Mouse (Mus musculus) limb, embryonic 11.5 days (tissue): ENCODE results near the gene Hsp90b1. TPM values are rescaled to one million over a fixed set of nuclear protein-coding genes. Genes with fewer than 3 reads are reported as not detected.
A peak's percentile ranks its signal among the peaks of the same experiment; 100 is the strongest.

Experiments used
- ATAC-seq: fragments of 200-750 bp; cut with Nextera tagmentation; 2 replicates; pipeline ENCODE4 v1.8.0; 2017; ENCODE audit warnings: low read depth; ENCODE audit not compliant: insufficient number of reproducible peaks, low FRiP score, low TSS enrichment
- DNase-seq: peaks from one replicate; pipeline ENCODE4 v3.0.0-alpha.2; 2015; ENCODE audit warnings: low spot score
- H3K27ac ChIP-seq: fragments of 300-500 bp; sonication (generic); replicated peaks from 2 replicates; pipeline ENCODE4 v1.5.1; 2014; ENCODE audit warnings: low read depth, mild to moderate bottlenecking, low read length
- H3K27me3 ChIP-seq: fragments of 300-500 bp; sonication (generic); 2 replicates; pipeline ENCODE4 v1.6.1; 2014; ENCODE audit warnings: mild to moderate bottlenecking, low read length, mixed read lengths; ENCODE audit not compliant: control insufficient read depth, insufficient read depth
- H3K36me3 ChIP-seq: fragments of 300-500 bp; sonication (generic); 2 replicates; pipeline ENCODE4 v1.6.1; 2014; ENCODE audit warnings: mild to moderate bottlenecking, low read length, moderate library complexity, mixed read lengths; ENCODE audit not compliant: control insufficient read depth, insufficient read depth
- H3K4me1 ChIP-seq: fragments of 300-500 bp; sonication (generic); 2 replicates; pipeline ENCODE4 v1.6.1; 2014; ENCODE audit warnings: low read length, mixed read lengths; ENCODE audit not compliant: control insufficient read depth, insufficient read depth
- H3K4me2 ChIP-seq: fragments of 300-500 bp; sonication (generic); 2 replicates; pipeline ENCODE4 v1.6.1; 2014; ENCODE audit warnings: low read depth, mild to moderate bottlenecking, moderate library complexity; ENCODE audit not compliant: severe bottlenecking
- H3K4me3 ChIP-seq: fragments of 300-500 bp; sonication (generic); 2 replicates; pipeline ENCODE4 v1.5.1; 2014; ENCODE audit warnings: low read depth, low read length
- H3K9ac ChIP-seq: fragments of 300-500 bp; sonication (generic); 2 replicates; pipeline ENCODE4 v1.6.1; 2014; ENCODE audit warnings: mild to moderate bottlenecking, low read length
- H3K9me3 ChIP-seq: fragments of 300-500 bp; sonication (generic); 2 replicates; pipeline ENCODE4 v1.6.1; 2016; ENCODE audit warnings: low read length; ENCODE audit not compliant: control insufficient read depth
- WGBS: fragments of 180-500 bp; shearing (Covaris S2); extraction: QIAGEN DNeasy Blood & Tissue Kit; methylation state at CpG from one replicate; pipeline ENCODE4 v1.1.7; 2014; 5-methylcytosine and 5-hydroxymethylcytosine counted together
- polyA plus RNA-seq: library from polyadenylated mRNA; unstranded; fragments of >200 nt; fragmentation: Nextera tagmentation; extraction: Ambion mirVana; gene quantifications from 2 replicates; pipeline ENCODE4 v1.2.1, GENCODE M21; 2014

The Hsp90b1 gene
- polyA plus RNA-seq, 1 experiment from 2014 or later = 553 TPM

- H3K4me1 ChIP-seq = no peaks in the 10 kb centered on the region
- no peak for DNase-seq
Observed at GRCm38 (mm10) chr10:86712156-86712555, 6.8 kb upstream of the Hsp90b1 start.

GRCm38 (mm10) chr10:86707134-86707533 is 1.8 kb upstream of the Hsp90b1 start:
- Histone ChIP-seq H3K36me3 (peaks cover 13% of the 10 kb centered on the region; the same call in 1 of the 2 replicates), H3K27me3 (no peaks in the 10 kb centered on the region), H3K4me1 (peaks cover 9% of the 10 kb centered on the region), H3K4me2 (no peak overlapping the region), H3K9ac (no peak overlapping the region), H3K9me3 (no peaks in the 10 kb centered on the region), H3K27ac (no peak overlapping the region), H3K4me3 (no peak overlapping the region)
- ATAC-seq = no peak
- no peak for DNase-seq
- 95% methylated on average over 3 of the region's 3 CpGs for WGBS

More at GRCm38 (mm10) chr10:86712156-86712555, 6.8 kb upstream of the Hsp90b1 start:
- no peak overlapping the region for H3K4me2 ChIP-seq
- H3K4me3 ChIP-seq = no peak overlapping the region
- H3K9me3 ChIP-seq = no peaks in the 10 kb centered on the region
- H3K27ac ChIP-seq = no peak overlapping the region
- WGBS = 78% methylated on average over 3 of the region's 3 CpGs
- H3K9ac ChIP-seq = no peak overlapping the region
- ATAC-seq = no peak
- no peaks in the 10 kb centered on the region for H3K27me3 ChIP-seq
- no peaks in the 10 kb centered on the region for H3K36me3 ChIP-seq

GRCm38 (mm10) chr10:86705922-86706752 is 828 bp upstream of the Hsp90b1 start:
- DNase-seq (peak; percentile 80), ATAC-seq (peak; percentile 86)
- H3K27ac ChIP-seq = peak overlapping the region; percentile 85
- peaks cover 13% of the 10 kb centered on the region for H3K4me1 ChIP-seq
- no peaks in the 10 kb centered on the region for H3K27me3 ChIP-seq
- H3K4me3 ChIP-seq = peak overlapping the region; percentile 59
- peak overlapping the region; percentile 86 for H3K9ac ChIP-seq
- H3K4me2 ChIP-seq = peak overlapping the region; percentile 65
- peaks cover 21% of the 10 kb centered on the region for H3K36me3 ChIP-seq
- 6% methylated on average over 33 of the region's 33 CpGs for WGBS
- H3K9me3 ChIP-seq = no peaks in the 10 kb centered on the region

- WGBS = under 1% methylated on average over 33 of the region's 33 CpGs
- Histone ChIP-seq H3K9ac (peak overlapping the region; percentile 81), H3K4me2 (peak overlapping the region; percentile 94), H3K36me3 (peaks cover 32% of the 10 kb centered on the region), H3K27ac (peak overlapping the region; percentile 38; the same call in 1 of the 2 replicates), H3K4me3 (peak overlapping the region; percentile 59), H3K9me3 (no peaks in the 10 kb centered on the region), H3K4me1 (peaks cover 25% of the 10 kb centered on the region), H3K27me3 (no peaks in the 10 kb centered on the region)
- ATAC-seq (no peak; the same call in 1 of the 2 replicates), DNase-seq (peak; percentile 48)
Observed at GRCm38 (mm10) chr10:86704589-86705191, 619 bp downstream of the Hsp90b1 start.

GRCm38 (mm10) chr10:86704141-86704540 is 1.2 kb downstream of the Hsp90b1 start:
- Histone ChIP-seq H3K9ac (peak overlapping the region; percentile 81), H3K9me3 (no peaks in the 10 kb centered on the region), H3K27ac (no peak overlapping the region), H3K27me3 (no peaks in the 10 kb centered on the region), H3K4me2 (peak overlapping the region; percentile 94), H3K36me3 (peaks cover 35% of the 10 kb centered on the region), H3K4me3 (peak overlapping the region; percentile 59), H3K4me1 (peaks cover 25% of the 10 kb centered on the region)
- ATAC-seq = no peak
- WGBS = 8% methylated on average over 8 of the region's 8 CpGs
- no peak for DNase-seq

GRCm38 (mm10) chr10:86703375-86703774 is 1.9 kb downstream of the Hsp90b1 start:
- no peak for DNase-seq
- 77% methylated on average over 4 of the region's 4 CpGs for WGBS
- Histone ChIP-seq H3K9me3 (no peaks in the 10 kb centered on the region), H3K4me3 (peak overlapping the region; percentile 59), H3K4me1 (peaks cover 25% of the 10 kb centered on the region), H3K4me2 (peak overlapping the region; percentile 94), H3K27ac (no peak overlapping the region), H3K36me3 (peaks cover 39% of the 10 kb centered on the region), H3K27me3 (no peaks in the 10 kb centered on the region), H3K9ac (peak overlapping the region; percentile 40; the same call in 1 of the 2 replicates)
- ATAC-seq = no peak

GRCm38 (mm10) chr10:86702312-86702920 is 2.9 kb downstream of the Hsp90b1 start:
- Histone ChIP-seq H3K9ac (no peak overlapping the region), H3K36me3 (peaks cover 45% of the 10 kb centered on the region), H3K4me3 (no peak overlapping the region), H3K27me3 (no peaks in the 10 kb centered on the region), H3K4me1 (peaks cover 25% of the 10 kb centered on the region), H3K4me2 (no peak overlapping the region; the same call in 1 of the 2 replicates), H3K27ac (no peak overlapping the region), H3K9me3 (no peaks in the 10 kb centered on the region)
- no peak for ATAC-seq
- DNase-seq = peak; percentile 38
- 50% methylated on average over 4 of the region's 4 CpGs for WGBS

- no peak for ATAC-seq
- no peak overlapping the region for H3K27ac ChIP-seq
- 72% methylated on average over 3 of the region's 3 CpGs for WGBS
- peak overlapping the region; percentile 15; the same call in 1 of the 2 replicates for H3K4me2 ChIP-seq
- H3K9me3 ChIP-seq = no peaks in the 10 kb centered on the region
- H3K4me1 ChIP-seq = peaks cover 25% of the 10 kb centered on the region
- H3K36me3 ChIP-seq = peaks cover 45% of the 10 kb centered on the region
- H3K9ac ChIP-seq = no peak overlapping the region
- DNase-seq = no peak
- H3K27me3 ChIP-seq = no peaks in the 10 kb centered on the region
- no peak overlapping the region for H3K4me3 ChIP-seq
Observed at GRCm38 (mm10) chr10:86700973-86701372, 4.3 kb downstream of the Hsp90b1 start.
